Mouse (Mus musculus) adrenal gland, postnatal 4 days (tissue): Measurements from ENCODE around the gene Gtf2ird1. TPM values are rescaled to one million over a fixed set of nuclear protein-coding genes. Genes with fewer than 3 reads are reported as not detected.

Experiments
- DNase-seq, 2 experiments: peaks; one replicate each; pipeline ENCODE4 v3.0.0; 2021 to 2022; ENCODE audit warnings: low spot score in 2 of 2, mixed read lengths in 2 of 2
- microRNA-seq: library from miRNA; unstranded; fragments of <30 nt; microRNA quantifications from one replicate; pipeline ENCODE4 v1.2.0, GENCODE M21; 2021
- total RNA-seq, 2 experiments: library from RNA; stranded (reverse); gene quantifications; 2 replicates each; pipeline ENCODE4 v1.2.3; 2021

The Gtf2ird1 gene
- total RNA-seq, 2 experiments from 2014 or later: 93.5 to 104 TPM

DNA sequence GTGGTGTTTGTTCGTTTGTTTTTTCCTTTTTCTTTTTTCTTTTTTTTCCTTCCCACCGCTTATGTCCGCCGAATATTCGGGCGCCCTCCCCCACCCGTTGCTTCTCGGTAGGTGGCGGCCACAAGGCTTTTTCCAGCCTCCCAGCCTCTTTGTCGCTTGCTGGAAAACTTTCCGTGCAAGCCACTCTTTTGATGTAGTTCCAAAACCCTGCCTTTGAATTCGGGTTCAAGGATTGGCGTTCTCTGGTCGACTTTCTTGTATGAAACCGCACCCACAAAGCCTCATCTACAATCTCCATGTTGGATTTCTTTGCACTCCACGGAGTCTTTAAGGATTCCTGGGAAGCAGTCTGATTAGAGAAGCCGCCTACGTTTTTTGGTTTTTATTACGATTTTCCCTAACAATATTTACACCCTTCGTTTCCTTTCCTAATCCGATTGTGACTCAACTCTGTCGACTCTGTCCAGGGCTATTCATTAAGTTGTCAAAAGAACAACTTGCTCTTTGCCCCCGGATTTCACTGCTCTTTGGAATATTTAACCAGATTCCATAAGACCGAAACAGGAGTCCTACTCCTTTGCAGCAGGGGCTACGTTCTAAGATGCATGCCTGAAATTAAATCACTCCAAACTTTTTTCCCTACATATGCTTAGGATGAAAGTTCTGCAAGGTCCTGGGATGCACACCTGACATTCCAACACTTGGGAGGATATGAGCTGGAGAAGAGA, 140.7 kb downstream of the Gtf2ird1 start:
- DNase-seq: peak in 1 of 2 experiments; percentile 52

DNA sequence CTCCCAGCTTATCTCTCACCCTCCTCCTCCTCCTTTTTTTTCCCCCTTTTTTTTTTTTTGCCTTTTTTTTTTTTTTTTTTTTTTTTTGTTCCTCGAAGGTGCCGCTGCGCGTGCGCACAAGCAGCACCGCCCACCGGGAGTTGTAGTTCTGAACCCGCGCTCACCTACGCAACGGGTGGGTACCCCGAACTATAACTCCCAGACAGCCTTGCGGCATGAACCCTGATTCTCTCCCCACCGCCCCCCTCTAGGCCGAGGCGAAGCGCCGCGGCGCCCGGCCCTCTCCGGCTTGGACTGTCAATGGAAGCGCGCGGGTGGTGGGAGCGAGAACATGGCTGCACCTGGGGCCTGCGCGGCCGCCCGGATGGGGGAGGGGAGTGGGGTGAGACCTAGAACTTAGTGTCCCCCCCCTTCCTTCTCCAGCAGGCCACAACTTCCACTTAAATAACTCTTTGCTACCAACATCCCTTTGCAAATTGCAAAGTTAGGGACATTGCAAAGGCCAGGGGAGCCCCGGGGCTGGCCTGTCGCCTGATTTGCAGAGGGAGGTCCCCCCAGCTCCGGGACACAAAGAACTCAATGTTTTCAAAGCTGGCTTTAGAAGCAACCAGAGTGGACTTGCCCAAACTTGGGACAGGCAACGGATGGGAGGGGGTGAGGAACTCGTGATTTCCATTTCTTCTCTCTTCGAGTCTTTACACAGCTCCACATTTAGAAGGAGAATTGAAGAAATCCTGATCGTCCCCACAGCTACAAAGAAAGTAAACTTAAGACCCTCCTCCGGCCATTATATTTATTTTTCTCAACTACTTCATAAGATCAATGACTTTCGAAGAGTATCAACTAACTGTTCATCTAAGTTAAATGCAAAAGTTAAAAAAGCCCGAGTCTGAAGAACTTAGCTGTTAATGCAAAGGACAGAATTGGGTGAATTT, 141.6 kb downstream of the Gtf2ird1 start, which contains the start of gene Gtf2i:
TSS of gene Gtf2i (minus strand) at position 73 of the 935 bp plus-strand sequence.
- peak; percentile 82 to 94 for DNase-seq

DNA sequence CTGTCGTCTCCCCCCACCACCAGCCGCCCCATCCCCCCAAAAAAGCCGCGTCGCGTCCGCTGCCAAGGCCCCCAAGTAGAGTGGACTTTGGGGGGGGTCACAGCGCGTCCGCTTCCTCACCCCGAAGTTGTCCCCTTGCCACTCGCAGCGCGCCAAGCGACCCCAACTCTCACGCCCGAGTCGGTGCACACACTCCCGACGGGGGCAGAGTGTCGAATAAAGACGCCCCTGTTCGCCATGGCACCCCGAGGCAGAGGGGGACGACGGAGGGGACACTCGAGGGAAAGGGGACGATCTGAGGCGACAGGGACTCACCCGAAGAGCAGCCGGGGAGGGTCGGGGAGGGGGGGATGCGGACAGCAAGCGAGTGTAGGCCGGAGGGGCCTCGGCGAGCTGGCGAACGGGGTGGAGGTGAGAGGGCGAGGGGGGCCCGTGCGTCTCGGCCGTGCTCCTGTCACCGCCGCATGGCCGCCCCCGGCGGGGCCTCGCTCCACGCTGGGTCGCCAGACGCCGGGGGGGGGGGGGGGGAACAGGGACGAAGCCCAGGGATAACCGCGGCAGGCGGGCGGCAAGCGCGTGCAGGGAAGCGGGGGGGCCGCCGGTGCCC, 142.3 kb downstream of the Gtf2ird1 start:
- DNase-seq: peak; percentile 27 to 53

DNA sequence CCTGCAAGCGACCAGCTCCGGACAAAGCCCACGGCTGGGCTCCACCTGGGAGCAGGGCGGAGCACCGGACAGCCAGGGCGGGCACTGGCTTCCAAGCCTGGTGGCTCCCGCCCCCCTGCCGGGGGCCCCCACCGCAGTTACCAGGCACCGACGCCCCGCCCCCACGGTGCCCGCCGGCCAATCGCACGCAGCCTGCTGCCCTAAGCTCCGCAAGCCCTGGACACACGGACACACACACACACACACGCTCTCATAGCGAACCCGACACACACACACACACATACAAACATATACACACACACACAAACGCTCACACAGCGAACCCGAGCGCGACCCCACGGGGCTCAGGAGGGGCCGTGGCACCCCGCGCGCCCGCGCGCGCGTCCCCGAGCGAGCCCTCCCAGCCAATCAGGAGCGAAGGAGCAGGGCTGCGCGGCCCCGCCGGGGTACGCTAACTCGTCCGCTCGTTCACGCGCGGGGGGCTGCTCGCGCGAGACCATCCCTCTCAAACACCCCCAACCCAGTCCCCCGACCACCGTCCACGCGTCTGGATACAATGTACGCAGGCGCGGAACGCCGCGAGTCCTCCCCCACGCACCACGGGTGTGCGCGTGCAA, 143.0 kb downstream of the Gtf2ird1 start:
- DNase-seq: peak; percentile 91 to 94

DNA sequence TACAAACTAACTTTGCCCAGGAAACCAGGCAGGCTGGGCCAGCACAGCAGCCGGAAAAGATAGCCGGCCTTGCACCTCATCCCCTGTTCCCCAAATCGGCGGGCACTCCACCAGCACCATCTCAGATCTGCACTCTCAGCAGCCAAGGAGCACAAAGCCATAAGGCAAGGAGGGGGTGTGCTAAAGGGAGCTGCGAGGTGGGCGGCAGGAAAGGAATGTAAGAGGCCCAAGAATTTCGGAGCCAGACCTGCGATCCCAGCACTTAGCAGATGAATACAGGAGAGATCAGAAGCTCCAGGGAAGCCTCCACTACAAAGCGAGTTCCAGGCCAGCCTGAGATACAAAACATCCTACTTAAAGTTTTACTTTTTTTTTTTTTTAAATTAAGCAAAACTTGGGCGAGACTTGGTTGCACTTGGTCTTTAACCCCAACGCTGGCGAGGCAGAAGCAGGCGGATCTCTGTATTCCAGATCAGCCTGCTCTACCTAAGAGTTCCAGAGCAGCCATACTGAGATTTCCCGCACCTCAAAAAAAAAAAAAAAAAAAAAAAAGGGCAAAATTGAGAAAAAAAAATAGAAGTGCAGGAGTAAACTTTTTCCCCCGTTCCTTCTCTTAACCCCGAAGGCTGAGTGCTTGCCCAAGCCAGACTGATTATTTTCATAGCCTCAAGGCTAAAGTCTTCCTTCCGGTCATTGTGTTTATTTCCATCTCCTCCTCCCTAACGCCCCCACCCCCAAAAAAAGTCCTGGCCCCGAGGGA, 143.6 kb downstream of the Gtf2ird1 start:
- no peak for DNase-seq

DNA sequence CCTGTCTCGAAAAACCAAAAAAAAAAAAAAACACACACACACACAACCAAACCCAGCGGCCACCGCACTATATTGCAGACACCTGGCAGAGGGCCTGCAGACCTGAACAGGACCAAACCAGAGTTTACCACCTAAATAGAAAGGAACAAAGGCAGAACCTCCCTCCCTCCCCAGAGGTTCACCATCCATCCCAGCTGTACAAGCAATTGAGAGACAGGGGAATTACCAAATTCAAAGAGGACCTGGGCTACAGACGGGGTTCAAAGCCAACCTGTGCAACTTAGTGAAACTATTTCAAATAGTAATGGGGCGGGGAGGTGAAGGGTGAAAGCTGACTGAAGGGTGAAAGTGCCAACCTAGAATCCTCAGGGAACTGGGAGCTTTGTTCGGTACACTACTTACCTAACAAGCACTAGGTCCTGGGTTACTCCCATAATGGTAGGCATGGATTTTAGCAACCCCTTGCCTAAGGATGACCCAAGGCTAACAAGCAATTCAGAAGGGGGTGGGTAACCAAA, 144.6 kb downstream of the Gtf2ird1 start:
- DNase-seq: no peak

DNA sequence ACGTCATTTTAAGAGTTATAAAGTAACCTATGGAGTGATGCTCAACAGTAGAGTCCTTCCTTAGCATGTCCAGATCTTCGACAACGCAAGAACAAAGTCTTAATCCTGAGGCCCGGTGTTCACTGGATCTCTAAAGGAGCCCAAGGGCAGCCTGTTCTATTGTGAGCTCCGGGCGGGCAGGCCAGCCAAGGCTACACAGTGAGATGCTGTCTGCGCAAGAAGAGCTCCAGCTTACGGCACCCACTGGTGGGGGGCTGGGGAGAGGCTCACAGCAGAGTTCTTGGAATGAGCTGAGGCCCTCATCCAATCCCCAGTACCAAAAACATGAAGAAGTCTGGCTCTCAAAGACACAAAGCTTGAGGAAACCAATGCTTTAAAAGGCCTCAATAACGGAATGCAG, 146.3 kb downstream of the Gtf2ird1 start:
- DNase-seq: no peak

DNA sequence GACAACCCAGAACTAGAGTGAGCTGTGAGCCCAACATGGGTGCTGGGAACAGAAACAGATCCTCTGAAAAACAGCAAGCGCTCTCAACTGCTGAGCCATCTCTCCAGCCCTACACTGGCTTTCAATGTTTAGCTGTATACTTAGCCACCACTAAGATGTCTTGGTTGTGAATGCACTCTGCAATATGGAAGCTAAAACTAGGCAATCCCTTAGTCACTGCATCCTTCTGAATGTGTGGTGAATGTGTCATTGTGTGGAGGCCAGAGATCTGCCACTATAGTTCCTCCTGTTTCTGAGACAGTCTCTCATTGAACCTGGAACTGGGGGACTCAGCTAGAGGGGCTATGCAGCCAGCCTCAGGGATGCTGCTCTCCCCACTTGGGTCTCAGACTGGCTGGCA, 147.2 kb downstream of the Gtf2ird1 start:
- DNase-seq: no peak

Small RNA genes within 50 kb of the gene (microRNA-seq; reads per million reads assigned to microRNA genes)
- gene Gm26340 (not detected), gene Mir3965 (not detected)

Other genes starting within 250 kb of the Gtf2ird1 start
- gene Ncf1, start 227.1 kb downstream of the Gtf2ird1 start, total RNA-seq: 10 to 100 TPM in 1 of 2 experiments, 1 to 10 TPM in 1; 5.2 to 10.3 TPM
- 100 to 1,000 TPM; 266 to 270 TPM for gene Gtf2i, start 142.0 kb downstream of the Gtf2ird1 start, total RNA-seq
- gene Clip2, start 95.7 kb upstream of the Gtf2ird1 start, total RNA-seq: 10 to 100 TPM; 24.7 to 29.6 TPM
- gene Syna, start 103.5 kb upstream of the Gtf2ird1 start, total RNA-seq: under 1 TPM in 1 of 2 experiments, not detected in 1; 0.20 TPM
- gene Rfc2, start 124.7 kb upstream of the Gtf2ird1 start, total RNA-seq: 10 to 100 TPM; 81.0 to 85.3 TPM
- gene Lat2, start 158.3 kb upstream of the Gtf2ird1 start, total RNA-seq: 1 to 10 TPM; 4.3 to 4.4 TPM
- 100 to 1,000 TPM; 336 to 353 TPM for gene Eif4h, start 182.8 kb upstream of the Gtf2ird1 start, total RNA-seq
- 10 to 100 TPM; 31.1 to 32.3 TPM for gene Limk1, start 231.9 kb upstream of the Gtf2ird1 start, total RNA-seq